Mouse (Mus musculus) CH12.LX (cell line): ENCODE results near the gene Ddx11. TPM values are rescaled to one million over a fixed set of nuclear protein-coding genes. Genes with fewer than 3 reads are reported as not detected.

Experiments used
- DNase-seq: peaks from one replicate; pipeline ENCODE4 v3.0.0-alpha.2; 2013; ENCODE audit errors: extremely low read depth
- H3K27ac ChIP-seq: 2 replicates; pipeline ENCODE4 v1.5.1; 2012; ENCODE audit warnings: low read depth, mild to moderate bottlenecking, control low read depth, moderate library complexity; ENCODE audit not compliant: insufficient read depth
- H3K27me3 ChIP-seq: replicated peaks from 2 replicates; pipeline ENCODE3; 2012; ENCODE audit warnings: inconsistent platforms
- H3K36me3 ChIP-seq, 2 experiments: replicated peaks in 1 of 2; 2 replicates each; pipeline versions ENCODE3 to v1.6.1; 2012; ENCODE audit warnings: inconsistent platforms in 1 of 2, low read length in 1 of 2, mild to moderate bottlenecking in 1 of 2, mixed read lengths in 1 of 2, moderate library complexity in 1 of 2; ENCODE audit not compliant: control insufficient read depth in 1 of 2, insufficient read depth in 1 of 2
- H3K4me1 ChIP-seq, 2 experiments: 2 replicates each; pipeline ENCODE4 v1.6.1; 2012; ENCODE audit warnings: inconsistent platforms in 1 of 2, moderate library complexity in 1 of 2; ENCODE audit not compliant: insufficient read depth in 2 of 2, control insufficient read depth in 1 of 2
- H3K4me2 ChIP-seq: 2 replicates; pipeline ENCODE4 v1.6.1; 2012; ENCODE audit warnings: low read depth, mild to moderate bottlenecking, control low read depth; ENCODE audit not compliant: poor library complexity, insufficient read depth, severe bottlenecking
- H3K4me3 ChIP-seq, 3 experiments: fragments of 150-350 bp in 1 of 3; sonication (generic) in 1 of 3; replicated peaks in 1 of 3; 2 replicates each; pipeline versions ENCODE3 to v1.5.1; 2011 to 2012; ENCODE audit warnings: low read depth in 2 of 3, low read length in 2 of 3, mild to moderate bottlenecking in 2 of 3, moderate library complexity in 2 of 3, control low read depth in 1 of 3, improper control_type of control experiment in 1 of 3, inconsistent platforms in 1 of 3, mixed read lengths in 1 of 3; ENCODE audit not compliant: poor library complexity in 1 of 3
- H3K79me2 ChIP-seq: replicated peaks from 2 replicates; pipeline ENCODE4 v1.6.1; 2012; ENCODE audit warnings: mild to moderate bottlenecking, moderate library complexity; ENCODE audit not compliant: control insufficient read depth, poor library complexity, insufficient read depth, severe bottlenecking; ENCODE audit errors: extremely low read depth
- H3K9ac ChIP-seq: 2 replicates; pipeline ENCODE4 v1.6.1; 2012; ENCODE audit warnings: low read depth, mild to moderate bottlenecking, control low read depth, moderate library complexity; ENCODE audit not compliant: insufficient read depth
- H3K9me3 ChIP-seq: replicated peaks from 2 replicates; pipeline ENCODE3; 2012; ENCODE audit warnings: low read length, inconsistent platforms, mixed read lengths
- CTCF ChIP-seq, 2 experiments: IDR thresholded peaks in 1 of 2; conservative IDR thresholded peaks in 1 of 2; 2 replicates each; pipeline ENCODE4 v1.5.1; 2011 to 2012; ENCODE audit warnings: low read depth in 2 of 2, low read length in 2 of 2, improper control_type of control experiment in 1 of 2, inconsistent platforms in 1 of 2, mild to moderate bottlenecking in 1 of 2, moderate library complexity in 1 of 2
- E2F4 ChIP-seq: IDR thresholded peaks from 2 replicates; pipeline ENCODE4 v1.6.1; 2011; ENCODE audit warnings: low read depth, low read length, improper control_type of control experiment; ENCODE audit not compliant: insufficient replicate concordance
- GABPA ChIP-seq: IDR thresholded peaks from 2 replicates; pipeline ENCODE4 v1.6.1; 2012; ENCODE audit warnings: low read depth, low read length, improper control_type of control experiment, inconsistent platforms; ENCODE audit not compliant: insufficient replicate concordance
- MAX ChIP-seq: IDR thresholded peaks from 2 replicates; pipeline ENCODE4 v1.6.1; 2011; ENCODE audit warnings: low read length, improper control_type of control experiment
- MEF2A ChIP-seq: IDR thresholded peaks from 2 replicates; pipeline ENCODE4 v1.6.1; 2014; ENCODE audit warnings: low read depth, mild to moderate bottlenecking, inconsistent platforms, low read length, improper control_type of control experiment, borderline replicate concordance
- MYC ChIP-seq: IDR thresholded peaks from 2 replicates; pipeline ENCODE4 v1.6.1; 2011; ENCODE audit warnings: low read depth, mild to moderate bottlenecking, improper control_type of control experiment, low read length
- POLR2AphosphoS2 ChIP-seq: IDR thresholded peaks from 2 replicates; pipeline ENCODE4 v1.6.1; 2011; ENCODE audit warnings: low read depth, low read length, improper control_type of control experiment
- RAD21 ChIP-seq: IDR thresholded peaks from 2 replicates; pipeline ENCODE4 v1.6.1; 2011; ENCODE audit warnings: low read depth, mild to moderate bottlenecking, low read length, improper control_type of control experiment, moderate library complexity
- RCOR1 ChIP-seq: conservative IDR thresholded peaks from 2 replicates; pipeline ENCODE4 v1.6.1; 2012; ENCODE audit warnings: low read depth, mild to moderate bottlenecking, inconsistent platforms, low read length, improper control_type of control experiment
- SIN3A ChIP-seq: IDR thresholded peaks from 2 replicates; pipeline ENCODE4 v1.6.1; 2012; ENCODE audit warnings: low read length, improper control_type of control experiment, inconsistent platforms
- SMC3 ChIP-seq: IDR thresholded peaks from 2 replicates; pipeline ENCODE4 v1.6.1; 2011; ENCODE audit warnings: low read depth, low read length, improper control_type of control experiment
- UBTF ChIP-seq: IDR thresholded peaks from 2 replicates; pipeline ENCODE4 v1.6.1; 2012; ENCODE audit warnings: low read depth, mild to moderate bottlenecking, inconsistent platforms, low read length, improper control_type of control experiment, moderate library complexity
- USF2 ChIP-seq: conservative IDR thresholded peaks from 2 replicates; pipeline ENCODE4 v1.6.1; 2011; ENCODE audit warnings: low read depth, low read length, improper control_type of control experiment
- ZMIZ1 ChIP-seq: IDR thresholded peaks from 2 replicates; pipeline ENCODE4 v1.6.1; 2012; ENCODE audit warnings: low read depth, mild to moderate bottlenecking, inconsistent platforms, low read length, improper control_type of control experiment
- ZNF384 ChIP-seq: IDR thresholded peaks from 2 replicates; pipeline ENCODE4 v1.6.1; 2012; ENCODE audit warnings: low read depth, low read length, improper control_type of control experiment, inconsistent platforms
- dilution Hi-C: fragments of 300-500 bp; cut with MboI; formaldehyde crosslinking; loops from 2 replicates; pipeline ENCODE4 v1.14.3; 2020; ENCODE audit warnings: low sequenced_read_pairs; ENCODE audit not compliant: extremely low pct_unique_long_range_greater_than_20kb, extremely low pct_ligation_motif_present
- in situ Hi-C: fragments of 300-500 bp; cut with MboI; formaldehyde crosslinking; loops from 3 replicates; pipeline ENCODE4 v1.14.3; 2019; ENCODE audit warnings: low sequenced_read_pairs, low pct_ligation_motif_present, low pct_unique_long_range_greater_than_20kb, mixed read lengths
- polyA plus RNA-seq: library from polyadenylated mRNA; unstranded; fragments of >175 nt; gene quantifications from 2 replicates; pipeline ENCODE4 v1.2.1, GENCODE M21; 2012; ENCODE audit warnings: low read depth; ENCODE audit not compliant: insufficient read length
- total RNA-seq, 2 experiments: library from RNA; depleted of rRNA; stranded (reverse); fragments of 300-350 nt in 1 of 2; fragments of >200 nt in 1 of 2; gene quantifications; 2 replicates each; pipeline ENCODE4 v1.2.3; 2012 to 2014

Gene Ddx11
- total and polyA plus RNA-seq, 3 experiments = 11.8 to 21.5 (median 17.8) TPM

DNA sequence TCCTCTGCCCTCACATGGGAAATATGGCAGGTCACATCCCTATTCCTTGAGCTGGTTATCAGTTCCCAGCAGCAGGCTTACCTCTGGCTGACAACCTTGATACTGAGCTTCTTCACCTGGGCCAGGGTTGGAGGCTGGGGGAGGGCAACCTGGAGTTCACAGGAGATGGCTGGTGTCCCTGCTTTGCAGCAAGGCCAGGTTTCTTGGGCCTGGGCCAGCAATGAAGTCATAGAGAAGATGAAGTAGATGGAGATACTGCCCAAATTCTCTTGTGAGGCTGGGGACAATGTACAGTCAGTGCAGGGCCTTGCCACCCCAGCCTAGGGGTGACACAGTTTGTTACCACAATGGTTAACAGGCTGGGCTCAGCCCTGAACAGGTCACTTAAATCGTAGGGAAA lies 2.6 kb upstream of the Ddx11 start:
- Histone ChIP-seq H3K9ac (no peak overlapping the region), H3K4me3 (no peak overlapping the region), H3K36me3 (peaks cover 35 to 51% of the 10 kb centered on the region in 2 experiments), H3K27ac (no peak overlapping the region), H3K27me3 (no peaks in the 10 kb centered on the region), H3K4me1 (peaks cover 5 to 25% of the 10 kb centered on the region in 2 experiments; a peak in 3 of 4 replicates), H3K4me2 (no peak overlapping the region), H3K79me2 (peaks cover 15% of the 10 kb centered on the region), H3K9me3 (no peaks in the 10 kb centered on the region)
- DNase-seq = no peak
- dilution Hi-C loops = no loop called here
- in situ Hi-C loops = no loop called here
- no peak for TF ChIP-seq RAD21
- TF ChIP-seq GABPA = no peak
- no peak for TF ChIP-seq CTCF (conservative IDR thresholded peaks at IDR 0.05 in 1 of 2, IDR thresholded peaks at IDR 0.05 in 1 of 2; ENCODE audit: low read depth in 2 of 2, low read length in 2 of 2)
- no peak for TF ChIP-seq MEF2A
- no peak for TF ChIP-seq UBTF
- TF ChIP-seq USF2 = no peak
- no peak for TF ChIP-seq SMC3
- no peak for TF ChIP-seq MYC
- no peak for TF ChIP-seq E2F4
- no peak for TF ChIP-seq SIN3A

DNA sequence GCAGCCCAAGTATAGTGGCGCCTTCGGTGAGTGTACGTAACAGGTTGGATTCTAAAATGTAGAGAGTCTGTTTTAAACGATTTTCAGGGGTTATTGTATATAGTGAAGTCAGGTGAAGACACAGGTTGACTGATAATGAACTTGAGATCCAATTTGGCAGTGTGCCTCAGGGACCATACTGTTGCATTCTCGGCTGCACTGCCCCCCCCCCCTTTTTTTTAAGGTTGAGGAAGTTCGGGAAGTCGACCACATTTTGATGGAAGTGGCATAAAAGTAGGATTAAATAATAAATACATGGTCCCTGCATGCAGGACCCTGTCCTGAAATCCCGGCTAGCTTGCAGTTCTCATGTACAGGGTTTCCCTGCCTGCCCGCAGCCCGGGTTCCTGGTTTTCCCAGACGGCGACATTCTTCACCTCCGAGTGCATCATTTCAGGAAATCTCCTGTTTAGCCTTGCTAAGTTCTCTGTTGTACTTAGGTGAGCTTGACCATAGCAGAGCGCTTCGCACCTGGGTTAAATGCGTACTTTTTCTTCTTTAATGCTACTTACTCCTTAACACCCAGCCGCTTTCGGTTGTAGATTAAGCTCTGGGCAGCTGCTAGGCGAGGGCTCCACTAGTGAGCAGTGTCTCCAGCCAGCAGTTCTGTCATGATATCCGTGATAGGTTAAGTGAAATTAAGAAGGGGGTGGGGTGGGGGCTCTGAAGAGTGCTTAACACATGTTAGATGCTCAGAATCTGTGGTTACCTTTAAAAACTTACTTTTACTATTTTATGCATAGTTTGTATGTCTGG lies 693 bp downstream of the Ddx11 start:
- dilution Hi-C loops (no loop called here), in situ Hi-C loops (no loop called here)
- peak overlapping the region; percentile 69 for H3K4me2 ChIP-seq
- peaks cover 15% of the 10 kb centered on the region for H3K79me2 ChIP-seq
- peak overlapping the region; percentile 81 for H3K9ac ChIP-seq
- H3K4me3 ChIP-seq = peak overlapping the region; percentile 68 to 83 (median 71)
- H3K4me1 ChIP-seq = peaks cover 5 to 25% of the 10 kb centered on the region in 2 experiments; a peak in 3 of 4 replicates
- H3K9me3 ChIP-seq = no peaks in the 10 kb centered on the region
- H3K36me3 ChIP-seq = peaks cover 35 to 46% of the 10 kb centered on the region in 2 experiments
- TF ChIP-seq SIN3A = peak; percentile 67
- TF ChIP-seq UBTF = no peak
- no peak for TF ChIP-seq RCOR1
- peak; percentile 19; the same call in 1 of the 2 replicates for TF ChIP-seq MYC
- TF ChIP-seq ZMIZ1 = 0 out of 2 replicates have a peak, but pooled peaks have one; percentile 9
- TF ChIP-seq ZNF384 = 0 out of 2 replicates have a peak, but pooled peaks have one; percentile 39
- peak; percentile 1; the same call in 1 of the 2 replicates for TF ChIP-seq POLR2AphosphoS2
- no peak for TF ChIP-seq MAX
- H3K27ac ChIP-seq = peak overlapping the region; percentile 87
- H3K27me3 ChIP-seq = no peaks in the 10 kb centered on the region
- DNase-seq = no peak
